Mouse (Mus musculus) yolk sac, embryonic 10.5 days (tissue): ENCODE results near the gene Cbx2.

Experiments used
- DNase-seq: peaks from one replicate; pipeline ENCODE4 v3.0.0-alpha.2; 2017; ENCODE audit warnings: low spot score

The Cbx2 gene

DNA sequence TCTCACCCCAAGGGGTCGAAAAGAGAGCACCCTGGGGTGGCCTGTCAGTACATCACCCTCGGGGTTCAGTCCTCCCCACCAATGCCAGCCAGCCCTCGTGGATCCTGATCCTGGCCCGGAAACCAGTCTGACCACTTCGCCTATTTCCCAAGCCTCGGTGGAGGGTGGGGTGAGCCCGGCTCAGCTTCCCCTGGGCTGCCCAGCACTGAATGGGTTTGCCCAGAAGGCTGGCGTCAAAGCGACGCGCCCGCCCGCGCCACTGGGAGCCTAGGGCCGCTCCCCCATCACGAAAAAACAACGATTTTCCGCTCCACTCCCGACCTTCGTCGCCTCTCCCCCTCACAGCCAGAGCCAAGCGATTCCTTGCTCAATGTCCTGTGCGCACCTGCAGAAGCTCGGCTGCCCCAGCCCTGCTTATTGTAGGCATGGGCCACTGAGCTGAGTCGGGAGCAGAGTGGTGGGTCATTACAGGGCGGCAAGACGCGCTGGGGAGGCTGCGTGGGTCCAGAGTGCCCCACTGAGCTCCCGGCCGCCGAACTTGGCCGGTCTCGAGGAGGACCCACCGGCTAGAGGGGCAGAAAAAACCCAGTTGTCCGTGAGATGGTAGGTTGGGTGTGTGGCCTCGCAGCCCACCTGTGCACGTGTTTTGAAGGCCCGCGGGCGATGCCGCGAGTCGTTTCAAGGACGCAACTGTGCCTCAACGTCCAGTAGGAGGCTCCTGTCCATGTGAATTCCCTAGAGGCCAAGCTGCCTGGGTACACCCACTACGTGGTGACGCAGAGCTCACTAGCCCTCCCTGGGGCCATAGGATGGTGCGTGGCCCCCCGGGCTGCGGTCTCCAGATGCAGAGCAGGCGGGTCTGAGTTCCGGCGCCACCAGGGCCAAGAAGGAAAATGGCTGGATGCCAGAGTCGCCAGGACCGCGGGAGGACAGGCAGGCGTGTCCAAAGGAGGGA is 35.6 kb downstream of the Cbx2 start:
- no peak for DNase-seq

GRCm38 (mm10) chr11:119059256-119059655 is 36.5 kb downstream of the Cbx2 start:
- no peak for DNase-seq

- DNase-seq, result no peak
Observed at GRCm38 (mm10) chr11:119066841-119067240, 44.1 kb downstream of the Cbx2 start.

GRCm38 (mm10) chr11:119072239-119072638 is 49.5 kb downstream of the Cbx2 start:
- DNase-seq, result no peak

DNA sequence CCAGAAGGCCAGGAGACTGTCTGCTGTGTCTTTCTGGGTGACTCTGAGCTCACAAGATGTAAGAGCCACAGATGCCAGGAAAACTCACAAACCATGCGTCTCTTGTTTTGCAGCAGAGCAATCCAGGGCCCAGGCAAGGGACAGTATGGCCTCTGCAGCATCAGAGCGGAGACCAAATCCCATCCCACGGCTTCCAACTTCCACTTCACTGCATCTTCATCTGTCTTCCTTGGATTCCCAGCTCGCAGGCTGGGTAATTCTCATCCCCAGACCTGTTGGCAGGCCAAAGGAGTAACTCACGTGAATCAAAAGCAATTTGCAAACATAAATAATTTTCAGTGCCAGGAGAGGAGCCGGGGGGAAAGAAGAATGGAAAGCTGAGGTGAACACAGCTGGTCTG is 50.2 kb downstream of the Cbx2 start:
- no peak for DNase-seq

GRCm38 (mm10) chr11:119073876-119074433 is 51.2 kb downstream of the Cbx2 start:
- no peak for DNase-seq

GRCm38 (mm10) chr11:119075805-119076204 is 53.0 kb downstream of the Cbx2 start:
- DNase-seq, result no peak

DNA sequence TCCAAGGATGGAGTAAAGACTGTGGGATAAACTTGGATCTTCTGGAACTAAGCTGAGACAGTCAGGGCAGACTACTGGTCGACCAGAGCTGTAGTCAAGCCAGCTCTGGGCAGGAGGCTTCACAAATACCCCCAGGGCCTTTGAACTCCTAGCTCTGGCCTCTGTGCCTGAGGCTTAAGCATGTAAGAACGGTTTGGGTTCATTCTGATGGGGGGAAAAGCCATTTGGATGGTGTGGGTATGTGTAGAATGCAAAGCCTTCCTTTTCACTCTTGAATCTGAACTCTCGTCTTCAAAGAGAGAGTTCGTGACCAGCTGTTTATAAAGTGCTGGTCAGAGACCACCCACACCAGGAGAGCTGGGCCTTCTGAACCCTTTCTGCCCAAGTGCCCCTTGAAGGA is 55.0 kb downstream of the Cbx2 start:
- DNase-seq, result no peak

GRCm38 (mm10) chr11:119078691-119079444 is 56.1 kb downstream of the Cbx2 start:
- DNase-seq, result peak; percentile 68

DNA sequence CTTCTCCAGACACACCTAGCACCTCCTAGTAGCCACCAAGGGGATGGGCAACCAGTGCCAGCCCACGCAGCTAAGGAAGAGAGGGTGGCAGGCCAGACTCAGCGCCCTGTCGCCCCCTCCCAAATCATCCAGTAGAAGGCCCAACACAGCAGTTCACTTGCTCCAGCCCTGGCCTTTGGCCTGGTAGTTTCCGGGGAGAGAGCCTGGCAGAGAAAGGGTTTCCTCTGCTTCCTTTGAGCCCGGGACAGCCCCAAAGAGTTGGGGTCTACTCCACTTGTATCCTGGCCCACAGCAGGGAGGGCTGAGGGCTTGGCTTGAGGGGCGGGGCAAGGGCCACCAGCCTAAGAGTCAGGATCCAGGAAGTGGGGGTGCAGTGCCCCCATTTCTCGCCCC is 56.7 kb downstream of the Cbx2 start:
- no peak for DNase-seq

GRCm38 (mm10) chr11:119080461-119081147 is 57.8 kb downstream of the Cbx2 start:
- DNase-seq, result no peak
